28 mouse cellular contexts compared by ENCODE assay signal in genomic region chr7:139883545-139883944, GRCm38 (mm10). TPM values are rescaled to one million over a fixed set of nuclear protein-coding genes. Genes with fewer than 3 reads are reported as not detected.
"Had no signal": no experiment of that assay in that cellular context is flagged by ENCODE, and none has a peak within 500 bp of the region (broad histone marks: within the 10 kb centered on the region; RNA-seq: fewer than 3 reads in every experiment).

No protein-coding gene starts in this region.

- H3K4me3 ChIP-seq: gastrocnemius, adult 2 months; heart, embryonic 10.5 days; heart, embryonic 12.5 days; hindbrain, embryonic 10.5 days; hindbrain, embryonic 12.5 days; intestine, embryonic 15.5 days; left cerebral cortex, adult 2 months; limb, embryonic 10.5 days; limb, embryonic 12.5 days; liver, embryonic 13.5 days; liver, embryonic 15.5 days had no signal

- H3K27me3 ChIP-seq: hindbrain, embryonic 12.5 days; intestine, embryonic 15.5 days; liver, embryonic 13.5 days; liver, embryonic 15.5 days had no signal

- H3K27ac ChIP-seq: gastrocnemius, adult 2 months; heart, embryonic 10.5 days; hindbrain, embryonic 10.5 days; hindbrain, embryonic 12.5 days; hindbrain, embryonic 14.5 days; intestine, embryonic 15.5 days; left cerebral cortex, adult 2 months; limb, embryonic 10.5 days; limb, embryonic 12.5 days; liver, embryonic 13.5 days; liver, embryonic 15.5 days had no signal

- DNase-seq: gastrocnemius, adult 2 months; gastrocnemius, postnatal 10 days; gastrocnemius, postnatal 25 days; heart, adult 18-20 months; heart, postnatal 10 days; heart, postnatal 4 days; kidney, adult 18-20 months; kidney, adult 8-10 months; kidney, postnatal 10 days; kidney, postnatal 25 days; kidney, postnatal 4 days; liver; liver, embryonic 13.5 days had no signal

- H3K4me1 ChIP-seq: heart, embryonic 10.5 days; heart, embryonic 12.5 days; hindbrain, embryonic 10.5 days; hindbrain, embryonic 12.5 days; intestine, embryonic 15.5 days; limb, embryonic 10.5 days; limb, embryonic 12.5 days; liver, embryonic 13.5 days; liver, embryonic 15.5 days had no signal

RNA-seq across cellular contexts. Expression of gene Kndc1, which starts 11.0 kb away (rescaled TPM):
- total RNA-seq: gastrocnemius, adult 2 months; gastrocnemius, postnatal 25 days; granulocyte monocyte progenitor cell, adult 5-6 weeks; heart, postnatal 10 days; heart, postnatal 25 days had no signal
- polyA plus RNA-seq: limb, embryonic 10.5 days; liver, embryonic 11.5 days; liver, embryonic 15.5 days had no signal

RNA-seq across cellular contexts. Expression of gene Adgra1, which starts 49.6 kb away (rescaled TPM):
- total RNA-seq: granulocyte monocyte progenitor cell, adult 5-6 weeks; heart, postnatal 10 days had no signal
- polyA plus RNA-seq: heart, embryonic 16.5 days; inflammation-experienced regulatory T-cells, adult 6 months; limb, embryonic 10.5 days; limb, embryonic 12.5 days; liver, embryonic 13.5 days; liver, embryonic 15.5 days had no signal
